In the genomic region with DNA sequence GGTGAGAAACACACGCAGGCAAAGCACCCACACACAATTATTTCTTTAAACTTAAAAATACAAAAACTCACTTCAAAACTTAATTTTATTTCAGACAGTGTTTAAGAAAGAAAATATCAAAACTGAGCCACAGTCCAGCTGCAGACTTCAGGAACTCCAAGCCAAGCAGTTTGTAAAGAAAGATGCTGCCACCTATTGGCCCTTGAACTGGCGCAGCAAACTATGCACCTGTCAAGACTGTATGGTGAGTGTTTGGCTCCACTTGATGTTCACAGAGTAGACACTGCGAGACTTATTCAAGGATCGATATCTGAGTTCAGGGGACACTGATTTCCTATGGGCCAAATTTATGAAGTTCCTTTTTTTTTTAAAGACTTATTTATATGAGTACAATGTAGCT, we compare ENCODE assay signal across 15 mouse cellular contexts. TPM values are rescaled to one million over a fixed set of nuclear protein-coding genes. Genes with fewer than 3 reads are reported as not detected.
DNase-seq lines count a peak whose midpoint lies in the region; ATAC-seq and TF ChIP-seq lines count a peak whose summit lies in the region.
"Had no signal": no experiment of that assay in that cellular context is flagged by ENCODE, and none has a peak within 500 bp of the region (broad histone marks: within the 10 kb centered on the region; RNA-seq: fewer than 3 reads in every experiment).

No protein-coding gene starts in this region.

- WGBS in kidney, postnatal 0 days = 92% methylated on average over 4 of the region's 4 CpGs
- 93% methylated on average over 4 of the region's 4 CpGs for WGBS in kidney, embryonic 16.5 days
- WGBS in midbrain, postnatal 0 days = 93% methylated on average over 4 of the region's 4 CpGs
- 96% methylated on average over 4 of the region's 4 CpGs for WGBS in midbrain, embryonic 11.5 days

- H3K9ac ChIP-seq in kidney, postnatal 0 days (ENCODE audit: low read depth, low read length) = no peak overlapping the region
- no peak overlapping the region for H3K9ac ChIP-seq in kidney, embryonic 16.5 days (replicated peaks; ENCODE audit: low read length)
- no peak overlapping the region for H3K9ac ChIP-seq in midbrain, postnatal 0 days (replicated peaks; ENCODE audit: low read length, poor library complexity, severe bottlenecking)
- H3K9ac ChIP-seq in midbrain, embryonic 11.5 days (ENCODE audit: low read length) = no peak overlapping the region
- H3K9ac ChIP-seq: hindbrain, embryonic 12.5 days; limb, embryonic 12.5 days; stomach, embryonic 15.5 days had no signal

- H3K36me3 ChIP-seq in kidney, postnatal 0 days (ENCODE audit: insufficient read depth, low read length) = peaks cover 69% of the 10 kb centered on the region
- peaks cover 66% of the 10 kb centered on the region for H3K36me3 ChIP-seq in kidney, embryonic 16.5 days (ENCODE audit: insufficient read depth, low read length)
- H3K36me3 ChIP-seq in midbrain, postnatal 0 days (ENCODE audit: insufficient read depth, low read length) = peaks cover 67% of the 10 kb centered on the region
- peaks cover 26% of the 10 kb centered on the region for H3K36me3 ChIP-seq in midbrain, embryonic 11.5 days (ENCODE audit: control insufficient read depth, insufficient read depth, low read length)

- H3K4me1 ChIP-seq in kidney, postnatal 0 days (replicated peaks; ENCODE audit: insufficient read depth, low read length) = no peaks in the 10 kb centered on the region
- H3K4me1 ChIP-seq in kidney, embryonic 16.5 days (ENCODE audit: insufficient read depth, low read length) = no peaks in the 10 kb centered on the region
- no peaks in the 10 kb centered on the region for H3K4me1 ChIP-seq in midbrain, postnatal 0 days (ENCODE audit: insufficient read depth, low read length)
- H3K4me1 ChIP-seq in midbrain, embryonic 11.5 days (ENCODE audit: control insufficient read depth, insufficient read depth, low read length) = no peaks in the 10 kb centered on the region
- H3K4me1 ChIP-seq: hindbrain, embryonic 12.5 days; limb, embryonic 12.5 days; stomach, embryonic 15.5 days had no signal

- no peaks in the 10 kb centered on the region for H3K27me3 ChIP-seq in kidney, postnatal 0 days (ENCODE audit: insufficient read depth, low read length)
- H3K27me3 ChIP-seq in kidney, embryonic 16.5 days (ENCODE audit: insufficient read depth, low read length) = no peaks in the 10 kb centered on the region
- H3K27me3 ChIP-seq in midbrain, postnatal 0 days (ENCODE audit: insufficient read depth, low read length) = no peaks in the 10 kb centered on the region
- H3K27me3 ChIP-seq in midbrain, embryonic 11.5 days (ENCODE audit: control insufficient read depth, insufficient read depth, low read length) = no peaks in the 10 kb centered on the region
- H3K27me3 ChIP-seq: hindbrain, embryonic 12.5 days; limb, embryonic 12.5 days; stomach, embryonic 15.5 days had no signal

- H3K9me3 ChIP-seq in kidney, postnatal 0 days (replicated peaks; ENCODE audit: low read length) = no peaks in the 10 kb centered on the region
- H3K9me3 ChIP-seq in kidney, embryonic 16.5 days (ENCODE audit: low read length) = no peaks in the 10 kb centered on the region
- H3K9me3 ChIP-seq in midbrain, postnatal 0 days (ENCODE audit: low read length) = no peaks in the 10 kb centered on the region
- H3K9me3 ChIP-seq in midbrain, embryonic 11.5 days (ENCODE audit: control insufficient read depth, low read length) = no peaks in the 10 kb centered on the region
- H3K9me3 ChIP-seq: hindbrain, embryonic 12.5 days; stomach, embryonic 15.5 days had no signal

- TF ChIP-seq CTCF in kidney, postnatal 0 days (IDR thresholded peaks at IDR 0.05; ENCODE audit: low read depth) = peak; percentile 58
- TF ChIP-seq CTCF in midbrain, postnatal 0 days (IDR thresholded peaks at IDR 0.05) = peak; percentile 55

- no peak overlapping the region for H3K4me3 ChIP-seq in kidney, postnatal 0 days (replicated peaks; ENCODE audit: low read depth, low read length)
- H3K4me3 ChIP-seq in kidney, embryonic 16.5 days (ENCODE audit: low read length) = no peak overlapping the region
- H3K4me3 ChIP-seq in midbrain, postnatal 0 days (ENCODE audit: low read depth, low read length) = no peak overlapping the region
- H3K4me3 ChIP-seq in midbrain, embryonic 11.5 days (ENCODE audit: low read depth, low read length) = no peak overlapping the region
- H3K4me3 ChIP-seq: erythroblast, embryonic 14.5 days; hindbrain, embryonic 12.5 days; limb, embryonic 12.5 days; stomach, embryonic 15.5 days had no signal

- H3K27ac ChIP-seq in kidney, postnatal 0 days = no peak overlapping the region
- no peak overlapping the region for H3K27ac ChIP-seq in kidney, embryonic 16.5 days (ENCODE audit: low read length)
- no peak overlapping the region for H3K27ac ChIP-seq in midbrain, postnatal 0 days (ENCODE audit: low read depth, low read length)
- H3K27ac ChIP-seq in midbrain, embryonic 11.5 days (ENCODE audit: low read depth, low read length) = no peak overlapping the region
- H3K27ac ChIP-seq: hindbrain, embryonic 12.5 days; limb, embryonic 12.5 days; stomach, embryonic 15.5 days had no signal

- no peak overlapping the region for H3K4me2 ChIP-seq in kidney, postnatal 0 days (ENCODE audit: low read length)
- H3K4me2 ChIP-seq in kidney, embryonic 16.5 days (replicated peaks; ENCODE audit: low read depth, low read length) = no peak overlapping the region
- H3K4me2 ChIP-seq in midbrain, postnatal 0 days (ENCODE audit: low read depth, low read length, poor library complexity, severe bottlenecking) = no peak overlapping the region
- H3K4me2 ChIP-seq in midbrain, embryonic 11.5 days = no peak overlapping the region
- H3K4me2 ChIP-seq: hindbrain, embryonic 12.5 days; limb, embryonic 12.5 days; stomach, embryonic 15.5 days had no signal

- DNase-seq in kidney, postnatal 0 days (ENCODE audit: low spot score) = no peak
- DNase-seq in midbrain, postnatal 0 days (ENCODE audit: low spot score) = no peak
- DNase-seq in midbrain, embryonic 11.5 days (ENCODE audit: low spot score, missing footprints) = no peak
- peak; percentile 15 for DNase-seq in MN1 (ENCODE audit: low spot score)
- DNase-seq in thymus, postnatal 36 days = peak; percentile 50 to 56
- DNase-seq: adrenal gland, postnatal 10 days had no signal

- ATAC-seq in kidney, postnatal 0 days (replicated peaks; ENCODE audit: low FRiP score, low read depth) = no peak
- ATAC-seq in kidney, embryonic 16.5 days (ENCODE audit: low FRiP score, low TSS enrichment) = no peak
- ATAC-seq in midbrain, postnatal 0 days (ENCODE audit: low FRiP score) = no peak
- ATAC-seq in midbrain, embryonic 11.5 days (ENCODE audit: low FRiP score) = no peak
- no peak; the same call in 1 of the 2 replicates for ATAC-seq in megakaryocyte, adult 5-6 weeks (ENCODE audit: poor library complexity, severe bottlenecking)

RNA-seq across cellular contexts. Expression of gene Gm20604, which starts 10.5 kb away (rescaled TPM):
- polyA plus RNA-seq in kidney, postnatal 0 days (2015; fragmentation: Nextera tagmentation; extraction: Ambion mirVana) = 20.5 and 22.0 TPM in 2 replicates
- polyA plus RNA-seq in kidney, embryonic 16.5 days (2015; fragmentation: Nextera tagmentation; extraction: Ambion mirVana) = 26.6 and 27.2 TPM in 2 replicates
- 29.7 and 35.1 TPM in 2 replicates for total RNA-seq in midbrain, postnatal 0 days (2014; rRNA removed)
- 53.7 and 54.5 TPM in 2 replicates for polyA plus RNA-seq in midbrain, postnatal 0 days (2015; fragmentation: Nextera tagmentation; extraction: Ambion mirVana)
- polyA plus RNA-seq in midbrain, embryonic 11.5 days (2014; fragmentation: Nextera tagmentation; extraction: Ambion mirVana) = 36.0 and 36.5 TPM in 2 replicates
- 10.0 and 10.6 TPM in 2 replicates for total RNA-seq in megakaryocyte, adult 5-6 weeks (2015)
- total RNA-seq in megakaryocyte, adult 5-6 weeks (2017) = 3.3 and 5.4 TPM in 2 replicates

RNA-seq across cellular contexts. Expression of gene Ubr7, which starts 11.2 kb away (rescaled TPM):
- 30.8 and 32.4 TPM in 2 replicates for polyA plus RNA-seq in kidney, postnatal 0 days (2015; fragmentation: Nextera tagmentation; extraction: Ambion mirVana)
- 45.6 and 47.6 TPM in 2 replicates for polyA plus RNA-seq in kidney, embryonic 16.5 days (2015; fragmentation: Nextera tagmentation; extraction: Ambion mirVana)
- total RNA-seq in midbrain, postnatal 0 days (2014; rRNA removed) = 45.3 and 51.0 TPM in 2 replicates
- 24.4 and 25.6 TPM in 2 replicates for polyA plus RNA-seq in midbrain, postnatal 0 days (2015; fragmentation: Nextera tagmentation; extraction: Ambion mirVana)
- 70.8 and 75.0 TPM in 2 replicates for polyA plus RNA-seq in midbrain, embryonic 11.5 days (2014; fragmentation: Nextera tagmentation; extraction: Ambion mirVana)
- total RNA-seq in megakaryocyte, adult 5-6 weeks (2015) = 15.8 and 21.5 TPM in 2 replicates
- 29.5 and 37.3 TPM in 2 replicates for total RNA-seq in megakaryocyte, adult 5-6 weeks (2017)

RNA-seq across cellular contexts. Expression of gene Gon7, which starts 11.4 kb away (rescaled TPM):
- polyA plus RNA-seq in kidney, postnatal 0 days (2015; fragmentation: Nextera tagmentation; extraction: Ambion mirVana) = 22.2 and 23.1 TPM in 2 replicates
- polyA plus RNA-seq in kidney, embryonic 16.5 days (2015; fragmentation: Nextera tagmentation; extraction: Ambion mirVana) = 29.3 and 34.0 TPM in 2 replicates
- 14.4 and 21.0 TPM in 2 replicates for total RNA-seq in midbrain, postnatal 0 days (2014; rRNA removed)
- 30.9 and 39.1 TPM in 2 replicates for polyA plus RNA-seq in midbrain, postnatal 0 days (2015; fragmentation: Nextera tagmentation; extraction: Ambion mirVana)
- 47.7 and 52.6 TPM in 2 replicates for polyA plus RNA-seq in midbrain, embryonic 11.5 days (2014; fragmentation: Nextera tagmentation; extraction: Ambion mirVana)
- 22.2 and 26.1 TPM in 2 replicates for total RNA-seq in megakaryocyte, adult 5-6 weeks (2015)
- total RNA-seq in megakaryocyte, adult 5-6 weeks (2017) = 14.0 and 29.9 TPM in 2 replicates

RNA-seq across cellular contexts. Expression of gene Gm28051, which starts 11.4 kb away (rescaled TPM):
- polyA plus RNA-seq in kidney, postnatal 0 days (2015; fragmentation: Nextera tagmentation; extraction: Ambion mirVana) = 0.57 TPM in 1 of 2 replicates, not detected in the other
- polyA plus RNA-seq in kidney, embryonic 16.5 days (2015; fragmentation: Nextera tagmentation; extraction: Ambion mirVana) = not detected in 2 replicates
- total RNA-seq in midbrain, postnatal 0 days (2014; rRNA removed) = 0.93 TPM in 1 of 2 replicates, not detected in the other
- polyA plus RNA-seq in midbrain, postnatal 0 days (2015; fragmentation: Nextera tagmentation; extraction: Ambion mirVana) = not detected in 2 replicates
- not detected in 2 replicates for polyA plus RNA-seq in midbrain, embryonic 11.5 days (2014; fragmentation: Nextera tagmentation; extraction: Ambion mirVana)
- not detected in 2 replicates for total RNA-seq in megakaryocyte, adult 5-6 weeks (2015)
- total RNA-seq in megakaryocyte, adult 5-6 weeks (2017) = not detected in 2 replicates
- total RNA-seq: adrenal gland, postnatal 10 days; megakaryocyte-erythroid progenitor cell, adult 5-6 weeks had no signal
- polyA plus RNA-seq: cortical plate, adult 2 months; erythroblast, embryonic 14.5 days; hindbrain, embryonic 12.5 days; limb, embryonic 12.5 days; neural tube, embryonic 11.5 days; stomach, embryonic 15.5 days had no signal

RNA-seq across cellular contexts. Expression of gene Tmem251, which starts 25.4 kb away (rescaled TPM):
- 15.0 and 15.2 TPM in 2 replicates for polyA plus RNA-seq in kidney, postnatal 0 days (2015; fragmentation: Nextera tagmentation; extraction: Ambion mirVana)
- polyA plus RNA-seq in kidney, embryonic 16.5 days (2015; fragmentation: Nextera tagmentation; extraction: Ambion mirVana) = 9.5 and 11.0 TPM in 2 replicates
- total RNA-seq in midbrain, postnatal 0 days (2014; rRNA removed) = 5.9 and 6.2 TPM in 2 replicates
- polyA plus RNA-seq in midbrain, postnatal 0 days (2015; fragmentation: Nextera tagmentation; extraction: Ambion mirVana) = 11.9 and 12.3 TPM in 2 replicates
- 12.2 and 12.3 TPM in 2 replicates for polyA plus RNA-seq in midbrain, embryonic 11.5 days (2014; fragmentation: Nextera tagmentation; extraction: Ambion mirVana)
- 13.4 and 13.9 TPM in 2 replicates for total RNA-seq in megakaryocyte, adult 5-6 weeks (2015)
- 9.7 and 11.4 TPM in 2 replicates for total RNA-seq in megakaryocyte, adult 5-6 weeks (2017)

Comparison
In these comparisons a context has a peak if more than half of its experiments do, and no peak if none do; other contexts are left out.
1. DNase-seq: peak in MN1 (single experiment) and thymus, postnatal 36 days (2 of 2); none in kidney, postnatal 0 days (single experiment), midbrain, postnatal 0 days (single experiment) and midbrain, embryonic 11.5 days (single experiment).